8 mouse cellular contexts compared by ENCODE assay signal in genomic region chr5:111631572-111632161, GRCm38 (mm10).
DNase-seq lines count a peak whose midpoint lies in the region; ATAC-seq and TF ChIP-seq lines count a peak whose summit lies in the region.

No protein-coding gene starts in this region.

- 35% methylated on average over 18 of the region's 18 CpGs for WGBS in heart, embryonic 15.5 days
- 67% methylated on average over 18 of the region's 18 CpGs for WGBS in heart, adult 2 months
- 25% methylated on average over 18 of the region's 18 CpGs for WGBS in kidney, embryonic 14.5 days

- DNase-seq in heart, adult 2 months = no peak
- peak; percentile 90 for DNase-seq in embryo, embryonic 9.5 days (ENCODE audit: extremely low spot score)
- peak; percentile 83 for DNase-seq in neural tube, embryonic 10.5 days (ENCODE audit: extremely low spot score, low spot score)
- no peak for DNase-seq in right cerebral cortex, postnatal 25 days
- DNase-seq in T-cell, adult 2 months (ENCODE audit: low spot score) = no peak

- TF ChIP-seq EP300 in heart, adult 2 months (IDR thresholded peaks at IDR 0.05; ENCODE audit: insufficient read depth, low read depth, low read length) = no peak

- H3K9me3 ChIP-seq in heart, embryonic 15.5 days (replicated peaks) = no peaks in the 10 kb centered on the region
- peaks cover 4% of the 10 kb centered on the region; the same call in 1 of the 2 replicates for H3K9me3 ChIP-seq in kidney, embryonic 14.5 days (ENCODE audit: control insufficient read depth, low read length)

- TF ChIP-seq CTCF in heart, adult 2 months (IDR thresholded peaks at IDR 0.05) = no peak

- H3K27me3 ChIP-seq in heart, embryonic 15.5 days = peaks cover 18% of the 10 kb centered on the region
- no peaks in the 10 kb centered on the region for H3K27me3 ChIP-seq in heart, adult 2 months (ENCODE audit: control insufficient read depth, insufficient read depth, low read length)
- H3K27me3 ChIP-seq in kidney, embryonic 14.5 days (ENCODE audit: control insufficient read depth, insufficient read depth, low read length) = no peaks in the 10 kb centered on the region

- no peak for TF ChIP-seq POLR2A in heart, adult 2 months (IDR thresholded peaks at IDR 0.05; ENCODE audit: insufficient read depth, low read depth, low read length)

- intact Hi-C loops in heart, adult 2 months (cut with DNase I) = no loop called here

- H3K4me3 ChIP-seq in heart, embryonic 15.5 days = no peak overlapping the region
- H3K4me3 ChIP-seq in heart, adult 2 months = no peak overlapping the region
- H3K4me3 ChIP-seq in kidney, embryonic 14.5 days (ENCODE audit: low read length) = no peak overlapping the region

- ATAC-seq in heart, embryonic 15.5 days (replicated peaks; ENCODE audit: insufficient number of reproducible peaks, insufficient read depth, low FRiP score, low read depth) = no peak
- ATAC-seq in kidney, embryonic 14.5 days (ENCODE audit: low FRiP score, low TSS enrichment) = peak; percentile 72
- ATAC-seq in megakaryocyte, adult 5-6 weeks (ENCODE audit: poor library complexity, severe bottlenecking) = no peak

- no peak overlapping the region for H3K9ac ChIP-seq in heart, embryonic 15.5 days
- H3K9ac ChIP-seq in heart, adult 2 months (ENCODE audit: low read depth, low read length) = no peak overlapping the region
- peak overlapping the region; percentile 9; the same call in 1 of the 2 replicates for H3K9ac ChIP-seq in kidney, embryonic 14.5 days (ENCODE audit: low read depth, low read length)

- H3K27ac ChIP-seq in heart, embryonic 15.5 days = peak overlapping the region; percentile 12; the same call in 1 of the 2 replicates
- H3K27ac ChIP-seq in heart, adult 2 months = no peak overlapping the region
- peak overlapping the region; percentile 90 for H3K27ac ChIP-seq in kidney, embryonic 14.5 days (ENCODE audit: low read depth, low read length)

- no peaks in the 10 kb centered on the region for H3K79me2 ChIP-seq in heart, adult 2 months (replicated peaks; ENCODE audit: control insufficient read depth, insufficient read depth, low read length)

- H3K4me2 ChIP-seq in heart, embryonic 15.5 days = no peak overlapping the region
- H3K4me2 ChIP-seq in kidney, embryonic 14.5 days (replicated peaks; ENCODE audit: low read depth, low read length) = peak overlapping the region; percentile 15; the same call in 1 of the 2 replicates

- peaks cover 11% of the 10 kb centered on the region for H3K4me1 ChIP-seq in heart, embryonic 15.5 days (replicated peaks)
- H3K4me1 ChIP-seq in heart, adult 2 months (ENCODE audit: control insufficient read depth, insufficient read depth, low read length) = no peaks in the 10 kb centered on the region
- peaks cover 15% of the 10 kb centered on the region for H3K4me1 ChIP-seq in kidney, embryonic 14.5 days (ENCODE audit: control insufficient read depth, insufficient read depth, low read length)

- H3K36me3 ChIP-seq in heart, embryonic 15.5 days = no peaks in the 10 kb centered on the region
- H3K36me3 ChIP-seq in heart, adult 2 months (ENCODE audit: control insufficient read depth, insufficient read depth, low read length) = no peaks in the 10 kb centered on the region
- H3K36me3 ChIP-seq in kidney, embryonic 14.5 days (ENCODE audit: control insufficient read depth, insufficient read depth, low read length) = no peaks in the 10 kb centered on the region

Comparison
In these comparisons a context has a peak if more than half of its experiments do, and no peak if none do; other contexts are left out.
1. DNase-seq: peak in embryo, embryonic 9.5 days (single experiment) and neural tube, embryonic 10.5 days (single experiment); none in heart, adult 2 months (0 of 2), right cerebral cortex, postnatal 25 days (single experiment) and T-cell, adult 2 months (single experiment).